Mouse (Mus musculus) lung, adult 2 months (tissue): ENCODE measurements around the gene Itprip.

ENCODE experiments used
- CTCF ChIP-seq: fragments of 200-500 bp; IDR thresholded peaks from 2 replicates; pipeline ENCODE4 v1.5.1; 2011; ENCODE audit warnings: mild to moderate bottlenecking, low read length, control low read depth; ENCODE audit not compliant: insufficient read depth
- POLR2A ChIP-seq: fragments of 200-500 bp; IDR thresholded peaks from 2 replicates; pipeline ENCODE4 v1.6.1; 2011; ENCODE audit warnings: low read depth, mild to moderate bottlenecking, control low read depth, low read length, borderline replicate concordance; ENCODE audit errors: extremely low read depth

DNA sequence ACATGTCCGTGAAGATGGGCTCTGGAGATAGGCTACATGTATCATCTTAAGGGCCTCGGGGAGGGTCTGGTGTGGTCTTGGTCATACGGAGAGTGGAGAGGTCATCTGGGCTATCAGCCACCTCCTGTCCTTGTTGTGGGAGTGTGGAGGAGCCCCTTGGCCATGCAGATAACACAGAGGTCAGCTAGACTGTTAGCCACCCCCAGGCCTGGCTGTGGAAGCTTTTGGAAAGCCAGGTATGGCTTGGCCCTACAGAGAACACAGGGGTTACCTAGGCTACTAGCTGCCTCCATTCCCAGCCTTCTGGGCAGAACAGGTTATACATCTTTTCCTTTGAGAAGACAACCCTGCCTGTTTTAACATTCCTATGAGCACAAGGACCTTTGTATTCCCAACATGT is 56.5 kb downstream of the Itprip start:
- TF ChIP-seq POLR2A (no peak), CTCF (no peak)
